Mouse (Mus musculus) olfactory bulb, adult 2 months (tissue): ENCODE measurements at regions not wholly inside any gene's neighbourhood (a gene's known extent, or its start where the extent isn't known, plus 50 kb on each side); places are given as distances from the start of the nearest gene placed in this dataset.

ENCODE experiments used
- H3K27ac ChIP-seq: fragments of 200-500 bp; 2 replicates; pipeline ENCODE4 v1.5.1; 2012; ENCODE audit warnings: low read depth, low read length; ENCODE audit not compliant: insufficient read depth
- H3K4me1 ChIP-seq: fragments of 200-500 bp; 2 replicates; pipeline ENCODE4 v1.6.1; 2012; ENCODE audit warnings: low read length; ENCODE audit not compliant: control insufficient read depth, insufficient read depth
- H3K4me3 ChIP-seq: fragments of 200-500 bp; 2 replicates; pipeline ENCODE4 v1.5.1; 2012; ENCODE audit warnings: mild to moderate bottlenecking, low read depth, low read length, moderate library complexity; ENCODE audit not compliant: insufficient read depth
- CTCF ChIP-seq: fragments of 200-500 bp; IDR thresholded peaks from 2 replicates; pipeline ENCODE4 v1.5.1; 2012; ENCODE audit warnings: low read depth, mild to moderate bottlenecking, low read length, moderate library complexity; ENCODE audit not compliant: insufficient read depth
- POLR2A ChIP-seq: fragments of 200-500 bp; IDR thresholded peaks from 2 replicates; pipeline ENCODE4 v1.6.1; 2012; ENCODE audit warnings: mild to moderate bottlenecking, low read depth, low read length, moderate library complexity; ENCODE audit not compliant: insufficient read depth
- WGBS: fragments of 180-500 bp; shearing (Covaris S2); methylation state at CpG from one replicate; pipeline ENCODE4 v1.1.7; 2018; 5-methylcytosine and 5-hydroxymethylcytosine counted together

DNA sequence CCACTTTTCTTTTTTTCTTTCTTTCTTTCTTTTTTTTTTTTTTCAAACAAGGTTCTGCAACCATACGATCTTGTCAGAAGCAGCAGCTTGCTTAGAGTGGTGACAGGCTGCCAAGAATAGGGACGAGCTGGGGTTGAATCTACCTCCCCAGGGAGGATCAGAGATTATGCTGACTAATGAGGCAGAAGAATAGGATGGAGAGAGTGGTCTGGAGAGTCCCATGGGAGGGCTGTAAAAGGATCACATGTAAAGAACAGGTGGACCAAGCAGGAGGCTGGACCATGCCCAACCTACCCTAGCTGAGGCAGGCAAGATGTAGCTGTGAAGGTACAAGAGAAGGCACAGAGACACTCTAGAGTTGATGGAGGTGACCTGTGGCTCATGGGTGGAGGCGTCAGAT is 274.4 kb upstream of the Trpc7 start:
- 76% methylated on average over 3 of the region's 3 CpGs for WGBS

DNA sequence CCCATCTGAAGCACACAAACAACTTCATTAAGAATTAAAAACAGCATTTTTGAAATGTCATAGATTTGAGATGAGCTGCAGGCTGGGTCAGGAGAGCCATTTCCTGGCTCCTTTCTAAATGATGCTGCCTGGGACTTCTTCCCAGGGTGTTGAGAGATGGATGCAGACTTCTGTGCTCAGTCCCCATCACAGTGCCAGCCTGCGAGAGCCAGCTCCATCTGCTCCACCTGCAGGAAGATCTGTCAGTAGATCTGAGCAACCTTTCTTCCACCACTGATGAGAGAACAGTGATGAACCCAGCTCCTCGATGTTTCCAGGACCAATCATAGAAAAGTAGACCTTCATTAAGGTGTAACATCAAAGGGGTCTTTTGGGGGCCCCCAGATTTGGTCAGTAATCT is 273.8 kb upstream of the Trpc7 start:
- Histone ChIP-seq H3K4me1 (no peaks in the 10 kb centered on the region), H3K4me3 (no peak overlapping the region), H3K27ac (no peak overlapping the region)
- WGBS: 90% methylated on average over 2 of the region's 2 CpGs
- TF ChIP-seq POLR2A (no peak), CTCF (no peak)

More for the DNA sequence above, 274.4 kb upstream of the Trpc7 start:
- no peaks in the 10 kb centered on the region for H3K4me1 ChIP-seq
- H3K4me3 ChIP-seq: no peak overlapping the region
- TF ChIP-seq CTCF (no peak), POLR2A (no peak)
- H3K27ac ChIP-seq: no peak overlapping the region

DNA sequence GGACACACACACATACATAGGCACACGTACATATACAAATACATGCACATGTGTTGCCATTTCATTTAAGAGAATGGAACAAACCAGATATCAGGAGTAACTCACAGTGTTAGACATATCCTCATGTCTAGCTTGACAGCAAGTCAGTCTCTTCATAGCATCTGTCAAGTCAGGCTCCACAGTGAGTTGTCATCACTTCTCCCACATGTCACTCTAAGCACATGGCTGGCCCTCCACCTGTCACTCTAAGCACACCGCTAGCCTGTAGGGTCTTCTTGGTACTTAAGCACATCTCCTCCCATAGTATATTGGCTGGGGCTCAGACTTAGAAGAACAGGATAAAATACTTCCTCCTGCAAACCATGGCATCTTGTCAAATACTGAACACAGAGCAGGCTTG is 269.6 kb upstream of the Trpc7 start:
- 96% methylated on average over 2 of the region's 2 CpGs for WGBS
- no peaks in the 10 kb centered on the region for H3K4me1 ChIP-seq
- H3K4me3 ChIP-seq: no peak overlapping the region
- no peak for TF ChIP-seq POLR2A
- H3K27ac ChIP-seq: no peak overlapping the region

DNA sequence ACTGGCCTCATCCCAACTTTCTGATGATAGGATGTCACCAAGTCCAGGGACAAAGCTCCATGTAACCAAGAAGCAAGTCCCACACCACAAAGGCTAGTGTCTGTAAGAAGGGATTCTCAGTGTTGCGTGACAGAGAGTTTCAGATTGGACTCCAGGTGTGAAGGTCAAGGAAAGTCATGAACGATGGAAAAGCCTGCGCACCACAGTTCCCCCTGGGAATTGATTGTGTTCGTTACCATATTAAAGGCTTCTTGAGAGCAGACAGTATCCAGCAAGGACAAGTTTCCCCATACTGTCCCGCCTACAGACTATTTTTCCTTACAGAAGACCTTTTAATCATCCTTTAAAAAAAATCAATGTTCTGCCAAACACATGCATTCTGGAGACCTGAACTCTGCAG is 257.0 kb upstream of the Trpc7 start:
- TF ChIP-seq CTCF (no peak), POLR2A (no peak)
- 57% methylated on average over 5 of the region's 5 CpGs for WGBS
- Histone ChIP-seq H3K4me3 (no peak overlapping the region), H3K27ac (no peak overlapping the region), H3K4me1 (no peaks in the 10 kb centered on the region)

DNA sequence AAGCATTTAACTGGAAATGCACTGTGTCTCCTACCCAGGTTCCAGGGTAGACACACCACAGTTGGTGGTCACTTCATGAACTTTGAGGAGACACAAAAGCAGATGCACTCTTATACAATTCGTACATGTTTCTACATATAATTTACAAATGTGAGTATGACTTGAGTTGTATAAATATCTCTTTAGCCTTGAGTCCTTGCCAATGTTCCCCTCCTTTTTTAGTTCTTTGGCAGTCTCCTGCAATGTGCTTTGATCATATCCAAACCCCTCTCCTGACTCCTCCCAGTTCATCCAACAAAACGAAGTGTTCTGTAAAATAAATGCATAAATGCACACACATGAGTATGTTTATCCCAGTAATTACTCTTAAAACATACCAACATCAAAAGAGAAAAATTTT is 251.8 kb upstream of the Trpc7 start:
- H3K27ac ChIP-seq: no peak overlapping the region
- H3K4me1 ChIP-seq: no peaks in the 10 kb centered on the region
- TF ChIP-seq POLR2A (no peak), CTCF (no peak)
- no peak overlapping the region for H3K4me3 ChIP-seq
- WGBS: 65% methylated on average over 2 of the region's 2 CpGs

DNA sequence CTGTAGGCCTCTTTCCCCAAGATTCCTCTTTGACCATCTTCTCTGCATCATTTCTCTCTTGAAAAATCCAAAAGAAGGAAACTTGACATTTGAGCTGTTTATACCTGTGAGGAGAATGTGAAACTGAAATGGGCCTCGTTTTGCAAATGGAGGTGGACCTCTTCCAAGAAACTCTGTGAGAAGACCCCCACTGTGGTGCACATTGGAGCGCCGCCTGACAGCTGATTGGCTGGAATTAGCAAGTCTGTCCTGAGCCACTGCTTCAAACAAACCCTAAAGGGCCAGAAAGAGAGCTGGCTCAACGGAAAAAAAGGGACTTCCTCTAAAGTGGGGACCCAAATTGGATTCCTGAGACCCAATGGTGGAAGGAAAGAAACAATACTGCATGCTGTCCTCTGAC is 250.9 kb upstream of the Trpc7 start:
- no peaks in the 10 kb centered on the region for H3K4me1 ChIP-seq
- WGBS: 46% methylated on average over 4 of the region's 4 CpGs
- H3K4me3 ChIP-seq: no peak overlapping the region
- no peak overlapping the region for H3K27ac ChIP-seq
- no peak for TF ChIP-seq CTCF

DNA sequence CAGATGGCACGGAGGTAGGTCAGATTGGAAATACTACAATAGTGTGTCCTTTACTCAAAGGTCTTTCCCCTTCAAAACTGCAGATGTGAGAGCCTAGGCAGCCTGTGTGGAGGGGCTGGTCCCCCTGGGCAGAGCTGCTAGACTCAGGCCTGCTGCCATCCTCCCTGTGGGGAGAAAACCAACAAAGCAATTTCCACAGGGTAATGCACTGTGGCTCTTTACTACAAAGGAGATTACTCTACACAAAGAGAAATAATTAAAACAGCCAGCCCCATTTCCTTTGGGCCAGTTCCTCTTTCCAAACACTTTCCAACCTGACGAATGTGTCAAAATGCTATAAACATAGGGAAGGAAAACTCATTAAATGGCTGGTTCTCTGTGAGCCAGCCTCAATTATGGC is 250.0 kb upstream of the Trpc7 start:
- 65% methylated on average over 2 of the region's 2 CpGs for WGBS

DNA sequence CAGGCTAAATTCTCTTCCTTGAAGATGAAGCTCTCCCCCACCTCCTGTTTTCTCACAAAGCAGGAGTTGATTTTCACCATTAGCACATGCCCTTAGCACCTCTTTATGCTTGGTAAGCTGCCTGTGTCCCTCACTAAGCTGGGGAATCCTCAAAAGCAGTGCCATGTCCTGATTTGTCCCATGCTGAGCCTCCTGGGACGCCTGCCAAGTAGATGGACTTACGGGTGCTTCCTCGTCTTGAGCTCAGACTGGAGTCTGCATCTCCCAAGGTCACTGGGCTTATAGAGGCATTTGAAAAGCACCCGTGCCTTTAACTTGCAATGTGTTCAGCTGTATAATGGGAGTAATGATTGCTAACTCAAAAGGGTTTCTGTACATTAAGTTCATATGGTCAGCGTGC is 247.1 kb upstream of the Trpc7 start:
- TF ChIP-seq POLR2A (no peak), CTCF (no peak)
- Histone ChIP-seq H3K4me1 (no peaks in the 10 kb centered on the region), H3K27ac (no peak overlapping the region), H3K4me3 (no peak overlapping the region)
- WGBS: 72% methylated on average over 5 of the region's 5 CpGs

More for the DNA sequence above, 250.0 kb upstream of the Trpc7 start:
- no peak for TF ChIP-seq POLR2A
- no peak for TF ChIP-seq CTCF
- Histone ChIP-seq H3K4me3 (no peak overlapping the region), H3K4me1 (no peaks in the 10 kb centered on the region), H3K27ac (no peak overlapping the region)

DNA sequence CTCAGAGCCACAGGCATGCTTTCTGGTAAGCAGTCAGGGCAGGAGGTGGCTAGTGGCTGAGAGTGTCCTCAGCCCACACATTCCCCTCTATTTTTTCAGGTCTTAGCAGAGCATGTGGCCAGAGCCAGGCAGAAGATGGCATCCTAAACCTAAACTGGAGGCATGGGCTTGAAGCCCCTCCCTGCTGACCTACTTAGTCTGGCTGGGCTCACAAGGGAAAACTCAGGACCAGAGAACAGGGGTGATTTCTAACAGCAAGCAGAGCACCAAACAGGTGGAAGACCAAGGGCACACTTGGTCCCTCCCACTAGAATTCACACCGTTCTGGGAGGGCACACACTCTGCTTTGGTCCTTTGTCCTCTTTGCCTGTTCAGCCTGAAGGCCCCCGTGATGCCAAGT is 246.6 kb upstream of the Trpc7 start:
- H3K4me1 ChIP-seq: no peaks in the 10 kb centered on the region
- WGBS: 39% methylated on average over 2 of the region's 2 CpGs
- TF ChIP-seq CTCF (no peak), POLR2A (no peak)
- H3K27ac ChIP-seq: no peak overlapping the region
- no peak overlapping the region for H3K4me3 ChIP-seq

DNA sequence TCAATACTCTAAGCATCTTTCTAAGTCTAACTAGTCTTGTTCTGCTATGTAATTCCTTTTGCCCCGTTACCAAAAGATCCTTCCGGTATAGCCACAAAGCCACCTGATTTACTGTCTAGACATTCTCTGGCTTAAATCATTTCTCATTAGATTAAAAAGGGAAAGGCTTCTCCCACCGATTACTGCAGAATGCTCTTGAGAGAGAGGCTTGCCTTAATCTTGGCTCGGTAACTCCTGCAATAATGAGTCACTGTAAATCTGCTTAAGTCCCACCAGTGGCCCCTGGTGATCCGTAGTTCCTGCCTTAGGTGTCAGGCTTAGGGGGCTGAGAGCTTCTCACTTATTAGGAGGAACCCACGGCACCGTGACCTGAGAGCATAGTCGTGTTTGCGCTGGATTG is 220.1 kb upstream of the Trpc7 start:
- no peak overlapping the region for H3K4me3 ChIP-seq
- H3K4me1 ChIP-seq: no peaks in the 10 kb centered on the region
- H3K27ac ChIP-seq: no peak overlapping the region
- WGBS: 67% methylated on average over 9 of the region's 9 CpGs
- no peak for TF ChIP-seq POLR2A
- no peak for TF ChIP-seq CTCF

DNA sequence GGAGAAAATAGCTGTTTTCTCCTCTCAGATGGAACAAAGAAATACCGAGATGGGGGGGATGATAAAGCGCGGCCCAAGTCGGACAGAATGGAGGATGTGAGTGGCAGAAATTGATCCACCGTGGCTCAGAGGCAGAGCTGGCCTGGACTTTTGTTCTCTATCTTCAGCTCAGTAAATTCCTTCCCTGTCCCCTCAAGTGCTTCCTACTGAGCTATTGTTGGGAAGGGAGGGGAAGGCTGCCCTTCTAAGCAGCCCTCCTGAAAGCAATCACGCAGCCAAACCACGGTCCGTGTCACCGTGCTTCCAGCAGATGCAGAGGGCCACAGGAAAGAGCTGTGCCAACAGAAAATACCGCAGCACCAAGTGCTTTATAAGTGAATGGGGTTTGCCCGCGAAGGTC is 212.2 kb upstream of the Trpc7 start:
- WGBS: 31% methylated on average over 12 of the region's 12 CpGs
- Histone ChIP-seq H3K4me1 (no peaks in the 10 kb centered on the region), H3K4me3 (no peak overlapping the region), H3K27ac (no peak overlapping the region)
- TF ChIP-seq POLR2A (no peak), CTCF (no peak)
